Mouse (Mus musculus) heart, embryonic 14.5 days (tissue): ENCODE measurements around the gene Traf6. TPM values are rescaled to one million over a fixed set of nuclear protein-coding genes. Genes with fewer than 3 reads are reported as not detected.

Experiments
- ATAC-seq: fragments of 200-750 bp; cut with Nextera tagmentation; 2 replicates; pipeline ENCODE4 v1.8.0; 2017; ENCODE audit warnings: low read depth, moderate TSS enrichment; ENCODE audit not compliant: insufficient number of reproducible peaks, insufficient read depth, low FRiP score
- H3K27ac ChIP-seq, 2 experiments: fragments of 200-500 bp in 1 of 2; fragments of 300-500 bp in 1 of 2; sonication (generic) in 1 of 2; replicated peaks in 1 of 2; 2 replicates each; pipeline ENCODE4 v1.5.1; 2012 to 2014; ENCODE audit warnings: low read depth in 2 of 2, low read length in 2 of 2, control low read depth in 1 of 2, mild to moderate bottlenecking in 1 of 2, mixed read lengths in 1 of 2; ENCODE audit not compliant: control insufficient read depth in 1 of 2, insufficient read depth in 1 of 2
- H3K27me3 ChIP-seq: fragments of 300-500 bp; sonication (generic); 2 replicates; pipeline ENCODE4 v1.6.1; 2014; ENCODE audit warnings: mild to moderate bottlenecking, low read length, control low read depth; ENCODE audit not compliant: control insufficient read depth, insufficient read depth
- H3K36me3 ChIP-seq: fragments of 300-500 bp; sonication (generic); 2 replicates; pipeline ENCODE4 v1.6.1; 2014; ENCODE audit warnings: mild to moderate bottlenecking, control low read depth, low read length, mixed read lengths; ENCODE audit not compliant: control insufficient read depth, insufficient read depth
- H3K4me1 ChIP-seq, 2 experiments: fragments of 200-500 bp in 1 of 2; fragments of 300-500 bp in 1 of 2; sonication (generic) in 1 of 2; 2 replicates each; pipeline ENCODE4 v1.6.1; 2012 to 2014; ENCODE audit warnings: low read length in 2 of 2, control low read depth in 1 of 2, mixed read lengths in 1 of 2; ENCODE audit not compliant: control insufficient read depth in 2 of 2, insufficient read depth in 2 of 2
- H3K4me2 ChIP-seq: fragments of 300-500 bp; sonication (generic); 2 replicates; pipeline ENCODE4 v1.6.1; 2014; ENCODE audit warnings: mild to moderate bottlenecking, low read length
- H3K4me3 ChIP-seq, 2 experiments: fragments of 200-500 bp in 1 of 2; fragments of 300-500 bp in 1 of 2; sonication (generic) in 1 of 2; 2 replicates each; pipeline ENCODE4 v1.5.1; 2012 to 2014; ENCODE audit warnings: low read length in 2 of 2, mild to moderate bottlenecking in 2 of 2, control low read depth in 1 of 2, low read depth in 1 of 2, moderate library complexity in 1 of 2; ENCODE audit not compliant: control insufficient read depth in 1 of 2, insufficient read depth in 1 of 2
- H3K9ac ChIP-seq: fragments of 300-500 bp; sonication (generic); 2 replicates; pipeline ENCODE4 v1.6.1; 2014; ENCODE audit warnings: mild to moderate bottlenecking, low read length
- H3K9me3 ChIP-seq: fragments of 300-500 bp; sonication (generic); 2 replicates; pipeline ENCODE4 v1.6.1; 2016; ENCODE audit warnings: low read length, control low read depth; ENCODE audit not compliant: control insufficient read depth
- WGBS: fragments of 180-500 bp; shearing (Covaris S2); extraction: QIAGEN DNeasy Blood & Tissue Kit; methylation state at CpG from one replicate; pipeline ENCODE4 v1.1.7; 2014; 5-methylcytosine and 5-hydroxymethylcytosine counted together
- polyA plus RNA-seq: library from polyadenylated mRNA; unstranded; fragments of >200 nt; fragmentation: Nextera tagmentation; extraction: Ambion mirVana; gene quantifications from 2 replicates; pipeline ENCODE4 v1.2.1, GENCODE M21; 2014

The Traf6 gene
- 7.5 and 8.2 TPM in 2 replicates for polyA plus RNA-seq

DNA sequence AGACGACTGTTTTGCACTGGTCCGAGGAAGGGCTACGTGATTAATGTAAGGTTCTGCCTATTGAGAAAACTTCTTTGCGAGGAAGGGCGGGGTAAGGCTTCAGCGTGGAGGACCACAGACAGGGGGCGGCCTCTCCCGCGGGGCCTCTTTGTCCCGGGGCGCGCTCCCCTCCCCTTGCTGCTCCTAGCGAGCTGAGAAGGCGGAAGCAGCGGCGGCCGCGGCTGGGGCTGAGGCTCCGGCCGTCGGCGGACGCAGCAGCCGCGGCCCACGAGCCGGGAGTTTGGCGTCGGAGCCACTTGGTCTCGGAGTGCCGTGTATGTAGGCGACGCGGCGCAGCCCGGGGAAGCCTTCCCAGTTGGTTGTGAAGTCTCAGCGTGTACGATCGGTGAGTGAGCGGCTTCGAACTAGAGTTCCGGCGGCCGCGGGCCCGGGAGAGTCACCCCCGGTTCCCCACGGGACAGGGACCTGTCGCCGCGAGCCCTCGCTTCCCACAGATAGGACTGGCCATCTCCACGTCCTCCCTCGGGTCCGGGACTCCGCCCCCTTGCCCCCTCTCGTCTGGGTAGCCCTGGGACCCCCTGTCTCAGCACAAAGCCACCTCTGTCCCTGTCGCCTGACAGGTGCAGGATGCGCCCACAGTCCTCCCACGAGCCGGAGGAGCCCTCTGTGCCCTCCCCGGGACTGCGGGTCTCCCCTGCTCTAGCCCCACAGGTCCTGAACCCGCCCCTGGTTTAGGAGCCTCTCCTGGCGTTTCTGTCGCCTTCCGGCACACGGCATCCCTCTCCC is at the start of gene Traf6:
Traf6 (plus strand) TSS at position 194 of the 786 bp plus-strand sequence.
- peak; percentile 86 for ATAC-seq
- H3K27ac ChIP-seq, result 0 out of 4 replicates have a peak within 1 kb of the TSS, but pooled peaks of 1 of the 2 experiments have one; percentile 31
- 0 out of 2 replicates have a peak, but pooled peaks cover 5% of the 10 kb centered on the region for H3K36me3 ChIP-seq
- no peaks in the 10 kb centered on the region for H3K9me3 ChIP-seq
- H3K27me3 ChIP-seq, result 0 out of 2 replicates have a peak, but pooled peaks cover 5% of the 10 kb centered on the region
- H3K4me3 ChIP-seq, result peak within 1 kb of the TSS; percentile 74 to 75
- under 1% methylated on average over 65 of the region's 68 CpGs for WGBS
- peak within 1 kb of the TSS; percentile 83 for H3K4me2 ChIP-seq
- H3K4me1 ChIP-seq, result peaks cover 2 to 7% of the 10 kb centered on the region in 2 experiments; a peak in 2 of 4 replicates
- H3K9ac ChIP-seq, result peak within 1 kb of the TSS; percentile 95

DNA sequence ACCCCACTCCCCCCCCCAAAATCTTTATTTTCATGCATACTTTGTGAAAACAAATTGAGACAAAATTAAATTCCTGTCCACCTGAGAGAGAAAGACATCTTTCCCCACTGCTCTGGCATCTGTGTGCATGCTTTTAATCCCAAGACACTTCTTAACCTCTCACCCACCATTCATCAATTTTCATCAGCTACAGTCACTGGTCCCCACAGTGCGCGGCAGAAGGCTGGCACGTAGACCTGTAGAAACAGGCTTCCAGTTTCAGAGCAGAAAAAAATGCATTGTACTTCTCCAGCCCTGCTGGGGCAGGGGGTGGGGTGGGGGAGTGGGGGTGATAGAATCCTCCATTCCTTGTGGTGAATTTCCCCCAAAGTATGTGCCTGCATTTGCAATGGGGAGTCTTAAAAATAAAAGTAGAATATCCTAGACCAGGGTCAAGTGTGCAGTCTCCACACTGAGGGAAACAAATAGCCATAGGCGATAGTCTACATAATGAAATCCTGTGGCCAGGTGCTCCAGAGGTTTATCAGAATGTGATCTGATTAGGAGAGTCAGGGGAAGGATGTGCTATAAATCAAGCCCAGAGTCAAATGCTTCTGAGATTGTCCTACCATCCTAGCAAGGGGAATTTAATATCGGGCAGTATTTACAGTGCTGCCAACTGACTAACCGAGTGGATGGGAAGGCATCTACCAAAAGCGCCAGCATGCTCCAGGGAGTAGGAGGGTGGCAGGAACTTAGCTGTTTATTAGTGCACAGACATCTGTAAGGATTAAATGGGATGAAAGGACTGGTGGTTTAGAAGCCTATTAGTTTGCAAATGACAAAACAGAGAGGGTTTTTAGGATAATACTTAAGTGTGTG is 39.0 kb upstream of the Traf6 start:
- H3K4me1 ChIP-seq, result no peaks in the 10 kb centered on the region
- WGBS, result 65% methylated on average over 7 of the region's 7 CpGs
- no peak overlapping the region for H3K4me3 ChIP-seq
- H3K27ac ChIP-seq, result no peak overlapping the region
- H3K9ac ChIP-seq, result no peak overlapping the region
- no peaks in the 10 kb centered on the region for H3K36me3 ChIP-seq
- no peak overlapping the region for H3K4me2 ChIP-seq
- no peaks in the 10 kb centered on the region for H3K27me3 ChIP-seq
- H3K9me3 ChIP-seq, result no peaks in the 10 kb centered on the region
- no peak for ATAC-seq

DNA sequence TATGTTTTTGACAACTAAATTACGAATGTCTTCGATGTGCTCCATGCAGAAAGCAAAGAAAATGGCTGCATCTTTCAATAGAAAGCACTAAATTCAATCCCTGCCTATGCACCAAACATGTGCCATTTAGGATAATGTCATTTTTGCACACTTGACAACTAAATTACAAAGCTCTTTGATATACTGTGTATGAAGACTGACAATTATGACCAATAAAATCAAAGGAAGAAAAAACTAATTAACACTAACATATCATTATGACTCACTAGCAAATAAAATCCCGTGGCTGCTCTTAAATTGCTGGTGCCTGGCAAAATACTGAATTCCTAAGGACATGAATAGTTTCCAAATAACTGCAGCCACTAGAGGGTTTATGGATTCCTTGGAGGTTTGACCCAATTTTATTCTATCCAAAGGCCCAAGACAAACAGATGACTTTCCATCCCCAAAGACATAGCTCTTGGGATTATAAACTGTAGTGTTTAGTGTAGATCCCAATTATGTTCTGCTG is 38.3 kb upstream of the Traf6 start:
- Histone ChIP-seq H3K4me2 (no peak overlapping the region), H3K4me3 (no peak overlapping the region), H3K4me1 (no peaks in the 10 kb centered on the region), H3K9me3 (no peaks in the 10 kb centered on the region), H3K27ac (no peak overlapping the region), H3K9ac (no peak overlapping the region), H3K27me3 (no peaks in the 10 kb centered on the region), H3K36me3 (no peaks in the 10 kb centered on the region)
- no peak for ATAC-seq
- WGBS, result 69% methylated on average over 3 of the region's 3 CpGs

DNA sequence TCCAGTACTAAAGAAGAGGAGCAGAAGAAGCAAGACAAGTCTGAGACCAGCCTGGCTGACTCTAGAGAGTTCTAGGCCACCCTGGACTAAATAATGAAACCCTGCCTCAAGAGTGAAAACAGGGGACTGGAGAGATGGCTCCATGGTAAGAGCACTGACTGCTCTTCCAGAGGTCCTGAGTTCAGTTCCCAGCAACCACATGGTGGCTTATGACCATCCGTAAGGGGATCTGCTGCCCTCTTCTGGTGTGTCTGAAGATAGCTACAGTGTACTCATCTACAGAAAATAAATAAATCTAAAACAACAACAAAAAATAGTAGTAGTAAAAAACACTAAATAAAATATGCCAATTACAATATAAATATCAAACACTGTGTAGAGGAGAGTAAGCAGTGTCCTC is 32.4 kb upstream of the Traf6 start:
- ATAC-seq, result no peak
- Histone ChIP-seq H3K36me3 (no peaks in the 10 kb centered on the region), H3K9ac (no peak overlapping the region), H3K27me3 (no peaks in the 10 kb centered on the region), H3K4me1 (no peaks in the 10 kb centered on the region), H3K9me3 (no peaks in the 10 kb centered on the region), H3K4me3 (no peak overlapping the region), H3K4me2 (no peak overlapping the region), H3K27ac (no peak overlapping the region)
- WGBS, result 83% methylated on average over 1 of the region's 1 CpGs

DNA sequence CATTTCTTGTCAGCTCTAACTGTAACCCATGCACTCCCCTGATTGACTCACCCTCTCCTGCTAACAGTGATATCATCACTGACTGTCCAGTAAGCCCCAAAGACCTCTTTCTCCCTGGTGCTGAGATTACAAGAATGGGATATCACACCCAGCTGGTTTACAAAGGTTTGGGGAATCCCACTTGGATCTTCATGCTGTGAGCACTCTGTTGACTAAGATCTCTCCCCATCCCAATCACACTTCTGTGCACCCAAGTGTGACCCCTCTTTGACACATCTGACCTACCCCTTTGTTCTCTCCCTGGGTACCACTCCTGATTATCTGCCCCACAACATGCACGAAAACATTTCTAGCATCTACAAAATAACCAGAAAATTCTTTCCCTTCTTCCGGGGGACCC is 29.9 kb upstream of the Traf6 start:
- ATAC-seq, result no peak
- Histone ChIP-seq H3K36me3 (no peaks in the 10 kb centered on the region), H3K9me3 (no peaks in the 10 kb centered on the region), H3K4me3 (no peak overlapping the region), H3K27ac (no peak overlapping the region), H3K27me3 (no peaks in the 10 kb centered on the region), H3K9ac (no peak overlapping the region), H3K4me2 (no peak overlapping the region), H3K4me1 (0 out of 4 replicates have a peak, but pooled peaks cover 0 to 6% of the 10 kb centered on the region in 2 experiments)
- WGBS, result 76% methylated on average over 2 of the region's 2 CpGs

DNA sequence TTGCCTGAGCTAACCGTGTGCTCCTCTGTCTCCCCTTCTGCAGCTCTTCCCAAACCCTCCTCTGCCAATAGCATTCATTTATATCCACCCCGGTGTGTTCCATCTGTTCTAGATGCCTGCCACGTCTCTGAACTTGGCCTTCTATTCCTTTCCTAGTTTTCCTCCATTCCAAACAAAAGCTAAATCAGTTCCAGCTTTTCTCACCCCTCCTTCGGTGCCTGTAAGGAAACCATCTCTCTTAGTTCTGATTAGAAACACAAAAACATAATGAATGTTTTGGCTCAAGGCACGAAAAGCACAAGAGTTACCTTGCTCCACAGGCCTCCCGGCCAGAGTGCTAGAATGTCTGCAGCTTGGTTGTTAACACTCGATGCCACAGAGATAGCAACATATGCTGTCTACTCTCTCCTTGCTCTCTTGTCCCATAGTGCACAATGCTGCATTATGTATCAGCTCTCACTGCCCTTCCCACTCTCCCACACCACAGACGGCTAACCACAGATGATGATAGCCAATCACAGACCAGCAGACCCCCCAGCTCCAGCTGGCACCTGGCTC is 29.0 kb upstream of the Traf6 start, which contains the start of the genes Rag1 and B230118H07Rik:
Rag1 (minus strand) TSS at position 388 of the 558 bp plus-strand sequence.
B230118H07Rik (minus strand) TSS at position 419 of the 558 bp plus-strand sequence.
- H3K9ac ChIP-seq, result no peak within 1 kb of the TSS
- no peaks in the 10 kb centered on the region for H3K9me3 ChIP-seq
- 34% methylated on average over 8 of the region's 8 CpGs for WGBS
- H3K4me2 ChIP-seq, result 0 out of 2 replicates have a peak within 1 kb of the TSS, but pooled peaks have one; percentile 16
- no peak within 1 kb of the TSS for H3K4me3 ChIP-seq
- H3K27me3 ChIP-seq, result no peaks in the 10 kb centered on the region
- H3K27ac ChIP-seq, result no peak within 1 kb of the TSS
- no peak for ATAC-seq
- H3K36me3 ChIP-seq, result no peaks in the 10 kb centered on the region
- 0 out of 4 replicates have a peak, but pooled peaks cover 0 to 6% of the 10 kb centered on the region in 2 experiments for H3K4me1 ChIP-seq

DNA sequence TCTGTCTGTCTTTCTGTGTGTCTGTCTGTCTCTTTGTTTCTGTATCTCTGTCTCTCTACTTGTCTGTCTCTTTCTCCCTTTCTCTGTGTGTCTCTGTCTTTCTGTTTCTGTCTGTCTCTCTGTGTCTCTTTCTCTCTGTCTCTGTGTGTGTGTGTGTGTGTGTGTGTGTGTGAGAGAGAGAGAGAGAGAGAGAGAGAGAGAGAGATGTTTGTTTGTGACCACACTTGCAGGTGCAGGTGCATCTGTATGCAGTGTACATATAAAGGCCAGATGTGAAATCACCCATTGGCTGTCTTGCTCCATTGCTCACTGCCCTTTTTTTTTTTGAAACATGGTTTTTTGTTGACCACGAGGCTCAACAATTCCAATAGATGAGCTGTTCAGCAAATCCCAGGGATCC is 27.8 kb upstream of the Traf6 start:
- no peak overlapping the region for H3K27ac ChIP-seq
- 0 out of 4 replicates have a peak, but pooled peaks cover 0 to 6% of the 10 kb centered on the region in 2 experiments for H3K4me1 ChIP-seq
- no peaks in the 10 kb centered on the region for H3K9me3 ChIP-seq
- no peak overlapping the region for H3K4me2 ChIP-seq
- H3K36me3 ChIP-seq, result no peaks in the 10 kb centered on the region
- 64% methylated on average over 1 of the region's 1 CpGs for WGBS
- H3K9ac ChIP-seq, result no peak overlapping the region
- H3K27me3 ChIP-seq, result no peaks in the 10 kb centered on the region
- ATAC-seq, result no peak
- no peak overlapping the region for H3K4me3 ChIP-seq
